Mouse (Mus musculus) kidney, postnatal 0 days (tissue): ENCODE measurements around the gene Kcnj6. TPM values are rescaled to one million over a fixed set of nuclear protein-coding genes. Genes with fewer than 3 reads are reported as not detected.
"Not testable (repeated sequence)": the region's sequence is repeated elsewhere in the genome, so short reads cannot be mapped to it uniquely, and the experiment has no call there.

Source experiments
- ATAC-seq: fragments of 200-750 bp; cut with Nextera tagmentation; replicated peaks from 2 replicates; pipeline ENCODE4 v1.8.0; 2017; ENCODE audit warnings: low read depth, moderate number of reproducible peaks, moderate TSS enrichment, moderate library complexity; ENCODE audit not compliant: low FRiP score
- DNase-seq: peaks from one replicate; pipeline ENCODE4 v3.0.0-alpha.2; 2016; ENCODE audit warnings: low spot score
- H3K27ac ChIP-seq: fragments of 300-500 bp; sonication (generic); 2 replicates; pipeline ENCODE4 v1.5.1; 2014; ENCODE audit warnings: mild to moderate bottlenecking
- H3K27me3 ChIP-seq: fragments of 300-500 bp; sonication (generic); 2 replicates; pipeline ENCODE4 v1.6.1; 2014; ENCODE audit warnings: low read length, mixed read lengths; ENCODE audit not compliant: insufficient read depth
- H3K36me3 ChIP-seq: fragments of 300-500 bp; sonication (generic); 2 replicates; pipeline ENCODE4 v1.6.1; 2014; ENCODE audit warnings: low read length, mixed read lengths; ENCODE audit not compliant: insufficient read depth
- H3K4me1 ChIP-seq: fragments of 300-500 bp; sonication (generic); replicated peaks from 2 replicates; pipeline ENCODE4 v1.6.1; 2014; ENCODE audit warnings: antibody characterized with exemption, low read length, mixed read lengths; ENCODE audit not compliant: insufficient read depth
- H3K4me2 ChIP-seq: fragments of 300-500 bp; sonication (generic); 2 replicates; pipeline ENCODE4 v1.6.1; 2014; ENCODE audit warnings: mild to moderate bottlenecking, low read length, moderate library complexity, mixed read lengths
- H3K4me3 ChIP-seq: fragments of 300-500 bp; sonication (generic); replicated peaks from 2 replicates; pipeline ENCODE4 v1.5.1; 2014; ENCODE audit warnings: low read depth, low read length
- H3K9ac ChIP-seq: fragments of 300-500 bp; sonication (generic); 2 replicates; pipeline ENCODE4 v1.6.1; 2014; ENCODE audit warnings: low read depth, low read length
- H3K9me3 ChIP-seq: fragments of 300-500 bp; sonication (generic); replicated peaks from 2 replicates; pipeline ENCODE4 v1.6.1; 2016; ENCODE audit warnings: low read length, inconsistent platforms, mixed read lengths
- CTCF ChIP-seq: IDR thresholded peaks from 2 replicates; pipeline ENCODE4 v1.5.1; 2016; ENCODE audit warnings: antibody characterized with exemption, low read depth, mild to moderate bottlenecking, moderate library complexity
- WGBS: fragments of 180-500 bp; shearing (Covaris S2); extraction: QIAGEN DNeasy Blood & Tissue Kit; methylation state at CpG from one replicate; pipeline ENCODE4 v1.1.7; 2014; 5-methylcytosine and 5-hydroxymethylcytosine counted together
- polyA plus RNA-seq: library from polyadenylated mRNA; unstranded; fragments of >200 nt; fragmentation: Nextera tagmentation; extraction: Ambion mirVana; gene quantifications from 2 replicates; pipeline ENCODE4 v1.2.1, GENCODE M21; 2015

Kcnj6 gene
- polyA plus RNA-seq, 1 experiment from 2014 or later, result not detected

DNA sequence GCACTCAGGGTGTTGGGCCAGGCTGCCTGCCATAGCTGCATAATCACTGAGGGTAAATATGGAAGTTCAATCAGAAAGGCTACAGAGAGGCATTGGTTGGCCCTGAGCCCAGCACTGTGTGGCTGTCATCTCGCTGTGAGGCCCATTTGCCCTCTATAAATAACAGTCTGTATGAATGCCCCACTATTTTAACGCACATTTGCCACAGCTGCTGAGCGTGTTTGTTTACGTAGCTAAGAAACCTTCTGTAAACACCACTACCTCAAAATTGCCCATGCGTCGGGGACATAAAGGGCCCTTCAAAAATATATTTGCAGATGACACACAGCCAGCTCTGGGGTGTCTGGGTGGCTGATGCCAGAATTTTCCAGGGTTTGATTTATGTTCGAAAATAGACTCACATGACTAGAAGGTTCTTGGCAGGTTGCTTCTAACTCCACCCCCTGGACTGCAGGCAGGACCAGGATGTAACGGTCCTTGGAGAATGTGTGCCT is 170.4 kb downstream of the Kcnj6 start:
- WGBS, result 51% methylated on average over 8 of the region's 8 CpGs
- no peak overlapping the region for H3K27ac ChIP-seq
- ATAC-seq, result no peak

DNA sequence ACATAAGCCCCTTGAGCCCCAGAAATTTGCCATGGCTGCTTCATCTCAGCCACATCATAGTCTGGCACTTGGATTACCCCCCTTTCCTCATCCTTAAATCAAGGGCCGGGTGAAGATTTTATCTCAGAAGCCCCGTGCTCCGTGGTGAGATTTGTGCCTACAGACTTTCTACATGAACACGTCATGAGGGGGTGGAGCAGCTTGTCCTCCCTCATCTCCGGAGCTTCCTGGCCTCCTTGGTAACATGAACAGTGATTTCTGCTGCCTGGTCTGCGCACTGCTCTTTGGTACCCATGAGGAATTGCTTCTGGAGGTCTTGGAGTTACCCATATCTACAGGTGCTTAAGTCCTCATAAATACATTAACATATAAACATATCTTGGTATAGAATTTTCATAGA is 172.2 kb downstream of the Kcnj6 start:
- Histone ChIP-seq H3K9ac (no peak overlapping the region), H3K4me1 (no peaks in the 10 kb centered on the region), H3K36me3 (no peaks in the 10 kb centered on the region), H3K9me3 (no peaks in the 10 kb centered on the region), H3K4me3 (no peak overlapping the region), H3K27me3 (no peaks in the 10 kb centered on the region), H3K27ac (no peak overlapping the region), H3K4me2 (no peak overlapping the region)
- 66% methylated on average over 6 of the region's 6 CpGs for WGBS
- ATAC-seq (no peak), DNase-seq (no peak)
- TF ChIP-seq CTCF, result no peak

More for the DNA sequence above, 170.4 kb downstream of the Kcnj6 start:
- Histone ChIP-seq H3K4me2 (no peak overlapping the region), H3K9ac (no peak overlapping the region), H3K27me3 (no peaks in the 10 kb centered on the region), H3K4me1 (no peaks in the 10 kb centered on the region), H3K4me3 (no peak overlapping the region), H3K36me3 (no peaks in the 10 kb centered on the region), H3K9me3 (no peaks in the 10 kb centered on the region)
- no peak for TF ChIP-seq CTCF
- DNase-seq, result no peak

DNA sequence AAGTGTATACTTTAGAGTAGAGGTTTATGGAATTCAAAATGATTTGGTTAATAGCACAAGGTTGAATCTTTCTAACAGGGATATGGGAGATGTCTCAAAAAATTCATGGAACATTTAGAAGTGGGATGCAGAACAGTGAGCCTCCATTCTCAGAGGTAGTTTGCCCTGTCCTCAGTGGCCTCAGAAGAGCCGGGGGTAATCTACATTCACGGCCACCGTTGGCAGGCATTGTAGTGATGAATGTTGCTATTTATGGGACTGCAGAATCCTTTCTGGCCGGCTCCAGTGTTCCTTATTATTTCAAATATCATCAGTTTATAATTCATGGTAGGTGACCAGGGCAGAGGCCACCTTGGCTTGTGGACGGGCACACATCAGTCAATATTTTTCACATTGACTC is 174.9 kb downstream of the Kcnj6 start:
- no peak overlapping the region for H3K4me2 ChIP-seq
- 75% methylated on average over 5 of the region's 5 CpGs for WGBS

DNA sequence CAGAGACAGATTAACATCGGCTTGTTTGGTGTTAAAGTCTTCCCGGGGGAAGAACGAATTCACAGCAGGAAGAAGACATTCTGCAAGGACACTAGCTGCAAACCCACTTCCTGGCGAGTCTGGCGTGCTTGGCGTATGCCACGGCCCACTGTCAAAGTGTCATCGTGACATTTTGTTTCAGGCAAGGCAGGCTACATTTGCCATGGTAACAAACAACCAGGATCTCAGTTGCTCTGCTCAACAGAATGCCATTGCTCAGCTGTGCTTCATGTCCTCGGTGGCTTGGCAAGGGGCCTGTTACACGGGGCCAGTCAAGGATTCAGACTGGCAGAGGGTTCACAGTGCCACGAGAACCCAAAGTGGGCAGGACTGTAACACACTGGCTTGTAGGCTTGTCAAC is 175.9 kb downstream of the Kcnj6 start:
- Histone ChIP-seq H3K4me3 (no peak overlapping the region), H3K4me2 (no peak overlapping the region), H3K9ac (no peak overlapping the region), H3K27ac (no peak overlapping the region), H3K27me3 (no peaks in the 10 kb centered on the region), H3K36me3 (no peaks in the 10 kb centered on the region), H3K9me3 (no peaks in the 10 kb centered on the region), H3K4me1 (no peaks in the 10 kb centered on the region)
- no peak for ATAC-seq
- TF ChIP-seq CTCF, result no peak
- DNase-seq, result no peak
- 90% methylated on average over 11 of the region's 11 CpGs for WGBS

More for the DNA sequence above, 174.9 kb downstream of the Kcnj6 start:
- ATAC-seq, result no peak
- H3K27ac ChIP-seq, result no peak overlapping the region
- H3K4me3 ChIP-seq, result no peak overlapping the region
- H3K27me3 ChIP-seq, result no peaks in the 10 kb centered on the region
- no peaks in the 10 kb centered on the region for H3K9me3 ChIP-seq
- no peak for TF ChIP-seq CTCF
- no peak overlapping the region for H3K9ac ChIP-seq
- no peaks in the 10 kb centered on the region for H3K4me1 ChIP-seq
- H3K36me3 ChIP-seq, result no peaks in the 10 kb centered on the region
- no peak for DNase-seq

DNA sequence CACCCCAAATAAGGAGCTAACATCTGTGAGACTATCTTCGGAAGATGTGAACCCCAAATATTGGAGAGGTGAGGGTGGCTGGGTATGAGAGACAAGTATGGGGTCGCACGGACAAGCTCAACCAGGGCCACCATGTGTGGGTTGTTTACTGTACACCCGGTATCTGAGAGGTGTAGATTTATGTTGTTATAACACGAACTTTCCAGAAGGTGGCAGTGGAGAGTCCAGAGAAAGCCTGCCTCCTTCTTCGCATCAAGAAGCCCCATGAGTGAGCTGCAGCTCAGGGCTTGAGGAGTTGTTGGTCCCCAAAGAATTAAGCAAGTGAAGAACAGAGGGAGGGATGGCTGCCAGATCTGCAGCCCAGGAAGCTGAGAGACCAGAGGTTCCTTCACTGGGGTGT is 181.1 kb downstream of the Kcnj6 start:
- ATAC-seq (no peak), DNase-seq (peak; percentile 74)
- H3K9ac ChIP-seq, result no peak overlapping the region
- TF ChIP-seq CTCF, result peak; percentile 75
- H3K27me3 ChIP-seq, result no peaks in the 10 kb centered on the region
- H3K27ac ChIP-seq, result no peak overlapping the region
- peaks cover 7% of the 10 kb centered on the region for H3K9me3 ChIP-seq
- no peaks in the 10 kb centered on the region for H3K36me3 ChIP-seq
- H3K4me2 ChIP-seq, result no peak overlapping the region
- no peaks in the 10 kb centered on the region for H3K4me1 ChIP-seq
- no peak overlapping the region for H3K4me3 ChIP-seq
- WGBS, result 21% methylated on average over 6 of the region's 6 CpGs

DNA sequence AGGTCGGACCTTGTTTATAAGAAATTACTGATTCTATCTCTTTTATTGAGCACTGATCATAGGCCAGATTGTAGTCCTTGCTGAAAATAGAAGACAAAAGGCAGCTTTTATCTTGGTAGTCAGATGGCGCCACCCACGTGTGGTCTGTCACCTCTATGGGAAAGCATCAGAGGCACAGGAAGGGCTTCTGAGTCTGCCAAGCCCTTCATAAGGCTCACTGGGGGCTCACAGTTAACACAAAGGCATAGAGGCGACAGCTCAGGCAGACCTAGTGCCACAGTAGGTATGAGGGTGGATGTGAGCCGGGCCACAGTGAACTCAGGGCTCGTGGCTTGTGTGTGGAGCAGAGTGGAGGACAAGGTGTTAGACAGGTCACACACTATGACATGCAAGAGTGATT is 181.6 kb downstream of the Kcnj6 start:
- Histone ChIP-seq H3K36me3 (no peaks in the 10 kb centered on the region), H3K4me3 (no peak overlapping the region), H3K9ac (no peak overlapping the region), H3K27ac (no peak overlapping the region), H3K9me3 (peaks cover 7% of the 10 kb centered on the region), H3K27me3 (no peaks in the 10 kb centered on the region), H3K4me2 (no peak overlapping the region), H3K4me1 (no peaks in the 10 kb centered on the region)
- ATAC-seq (no peak), DNase-seq (no peak)
- WGBS, result 78% methylated on average over 6 of the region's 6 CpGs
- TF ChIP-seq CTCF, result no peak

DNA sequence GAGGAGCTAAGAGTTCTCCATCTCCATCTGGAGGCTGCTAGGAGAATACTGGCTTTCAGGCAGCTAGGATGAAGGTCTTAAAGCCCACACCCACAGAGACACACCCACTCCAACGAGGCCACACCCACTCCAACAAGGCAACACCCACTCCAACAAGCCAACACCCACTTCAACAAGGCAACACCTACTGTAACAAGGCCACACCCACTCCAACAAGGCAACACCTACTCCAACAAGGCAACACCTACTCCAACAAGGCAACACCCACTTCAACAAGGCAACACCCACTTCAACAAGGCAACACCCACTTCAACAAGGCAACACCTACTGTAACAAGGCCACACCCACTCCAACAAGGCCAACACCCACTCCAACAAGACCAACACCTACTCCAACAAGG is 188.2 kb downstream of the Kcnj6 start:
- not testable (repeated sequence) for H3K4me1 ChIP-seq, H3K9ac ChIP-seq, H3K27me3 ChIP-seq, H3K9me3 ChIP-seq, H3K27ac ChIP-seq, H3K4me2 ChIP-seq, H3K36me3 ChIP-seq, DNase-seq, H3K4me3 ChIP-seq, ATAC-seq
- WGBS, result 18% methylated on average over 1 of the region's 1 CpGs
